Mouse (Mus musculus) urinary bladder, postnatal 14 days (tissue): ENCODE data around the gene Sfxn5.
A peak's percentile ranks its signal among the peaks of the same experiment; 100 is the strongest.

Source experiments
- DNase-seq: peaks from one replicate; pipeline ENCODE4 v3.0.0; 2021; ENCODE audit warnings: low spot score

The Sfxn5 gene

GRCm38 (mm10) chr6:85232045-85232444 is 101.2 kb downstream of the Sfxn5 start:
- no peak for DNase-seq

- no peak for DNase-seq
These were observed 101.8 kb downstream of the Sfxn5 start for GRCm38 (mm10) chr6:85231469-85231868.

- no peak for DNase-seq
These were observed 102.5 kb downstream of the Sfxn5 start for GRCm38 (mm10) chr6:85230762-85231161.

GRCm38 (mm10) chr6:85227520-85227919 is 105.7 kb downstream of the Sfxn5 start:
- no peak for DNase-seq

- no peak for DNase-seq
These were observed 106.7 kb downstream of the Sfxn5 start for GRCm38 (mm10) chr6:85226570-85226969.

GRCm38 (mm10) chr6:85224442-85224891 is 108.8 kb downstream of the Sfxn5 start:
- no peak for DNase-seq

GRCm38 (mm10) chr6:85223498-85224150 is 109.6 kb downstream of the Sfxn5 start:
- no peak for DNase-seq

GRCm38 (mm10) chr6:85222551-85222950 is 110.7 kb downstream of the Sfxn5 start:
- DNase-seq, result no peak

GRCm38 (mm10) chr6:85220917-85221316 is 112.3 kb downstream of the Sfxn5 start:
- no peak for DNase-seq

- no peak for DNase-seq
These were observed 113.5 kb downstream of the Sfxn5 start for GRCm38 (mm10) chr6:85219706-85220105.

GRCm38 (mm10) chr6:85218684-85219445 is 114.4 kb downstream of the Sfxn5 start:
- DNase-seq, result no peak

GRCm38 (mm10) chr6:85218251-85218650 is 115.0 kb downstream of the Sfxn5 start:
- DNase-seq, result no peak

GRCm38 (mm10) chr6:85210686-85211085 is 122.5 kb downstream of the Sfxn5 start:
- DNase-seq, result no peak

GRCm38 (mm10) chr6:85209226-85209967 is 123.8 kb downstream of the Sfxn5 start:
- DNase-seq, result no peak

- no peak for DNase-seq
These were observed 125.9 kb downstream of the Sfxn5 start for GRCm38 (mm10) chr6:85207345-85207744.

GRCm38 (mm10) chr6:85206939-85207285 is 126.3 kb downstream of the Sfxn5 start:
- DNase-seq, result no peak

GRCm38 (mm10) chr6:85206182-85206938 is 126.9 kb downstream of the Sfxn5 start:
- DNase-seq, result no peak

GRCm38 (mm10) chr6:85197951-85198350 is 135.3 kb downstream of the Sfxn5 start:
- DNase-seq, result peak; percentile 9

- DNase-seq, result no peak
These were observed 139.6 kb downstream of the Sfxn5 start for GRCm38 (mm10) chr6:85193381-85194318.

GRCm38 (mm10) chr6:85191751-85192440 is 141.3 kb downstream of the Sfxn5 start:
- DNase-seq, result no peak
